Mouse (Mus musculus): Measurements from ENCODE around the gene Zdhhc14.

DNA sequence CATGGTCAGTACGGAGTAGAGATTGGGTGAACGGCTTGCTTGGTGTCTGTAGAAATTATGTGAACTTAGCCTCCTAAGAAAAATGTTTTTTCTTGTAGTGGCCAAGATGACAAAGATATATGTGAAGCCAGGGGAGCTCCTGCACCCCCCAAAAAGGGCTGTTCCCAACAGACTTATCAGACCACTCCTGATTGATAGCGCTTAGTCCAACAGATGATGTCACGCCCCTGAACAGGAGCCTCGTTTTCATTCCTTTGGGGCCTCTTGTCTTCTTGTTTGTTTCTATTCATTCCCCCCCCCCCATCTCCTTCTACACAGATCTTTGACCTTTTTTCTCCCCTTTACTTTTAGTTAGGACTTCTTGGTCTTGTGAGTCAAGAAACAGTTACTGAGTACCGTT, 19.4 kb downstream of the Zdhhc14 start:
- no peak for TF ChIP-seq TAL1 (IDR thresholded peaks at IDR 0.05; ENCODE audit: low read length)
- peak; percentile 58 for TF ChIP-seq GATA1 (IDR thresholded peaks at IDR 0.05; ENCODE audit: low read length)
